Mouse (Mus musculus) spleen, postnatal 14 days (tissue): ENCODE data around the gene Rc3h1.
"Not testable (repeated sequence)": the region's sequence is repeated elsewhere in the genome, so short reads cannot be mapped to it uniquely, and the experiment has no call there.

ENCODE experiments used
- DNase-seq, 2 experiments: peaks; one replicate each; pipeline ENCODE4 v3.0.0; 2021 to 2022; ENCODE audit warnings: low spot score in 2 of 2

The Rc3h1 gene

GRCm38 (mm10) chr1:160906057-160906557 lies at the start of gene Rc3h1:
Gene Rc3h1, plus strand, starts transcription at chr1:160906418.
- peak; percentile 100 for DNase-seq

- DNase-seq: no peak
Measured at GRCm38 (mm10) chr1:160858132-160858531, 48.1 kb upstream of the Rc3h1 start.

GRCm38 (mm10) chr1:160859874-160860273 lies 46.3 kb upstream of the Rc3h1 start:
- not testable (repeated sequence) for DNase-seq

GRCm38 (mm10) chr1:160861142-160861541 lies 45.1 kb upstream of the Rc3h1 start:
- DNase-seq: no peak

- no peak for DNase-seq
Measured at GRCm38 (mm10) chr1:160861632-160862031, 44.6 kb upstream of the Rc3h1 start.

- no peak for DNase-seq
Measured at GRCm38 (mm10) chr1:160863027-160863426, 43.2 kb upstream of the Rc3h1 start.

GRCm38 (mm10) chr1:160874757-160875156 lies 31.5 kb upstream of the Rc3h1 start:
- no peak for DNase-seq

- no peak for DNase-seq
Measured at GRCm38 (mm10) chr1:160876968-160877367, 29.2 kb upstream of the Rc3h1 start.

GRCm38 (mm10) chr1:160878485-160878884 lies 27.7 kb upstream of the Rc3h1 start:
- no peak for DNase-seq

GRCm38 (mm10) chr1:160881378-160881777 lies 24.8 kb upstream of the Rc3h1 start:
- not testable (repeated sequence) for DNase-seq

- no peak for DNase-seq
Measured at GRCm38 (mm10) chr1:160881968-160882367, 24.2 kb upstream of the Rc3h1 start.

- no peak for DNase-seq
Measured at GRCm38 (mm10) chr1:160884273-160884672, 21.9 kb upstream of the Rc3h1 start.

- no peak for DNase-seq
Measured at GRCm38 (mm10) chr1:160884993-160885392, 21.2 kb upstream of the Rc3h1 start.

GRCm38 (mm10) chr1:160899701-160900100 lies 6.5 kb upstream of the Rc3h1 start:
- no peak for DNase-seq

GRCm38 (mm10) chr1:160904047-160904446 lies 2.2 kb upstream of the Rc3h1 start:
- DNase-seq: no peak

GRCm38 (mm10) chr1:160906558-160907481 lies 602 bp downstream of the Rc3h1 start:
- peak; percentile 43 to 45 for DNase-seq

GRCm38 (mm10) chr1:160910176-160910575 lies 4.0 kb downstream of the Rc3h1 start:
- no peak for DNase-seq

- DNase-seq: no peak
Measured at GRCm38 (mm10) chr1:160910812-160911211, 4.6 kb downstream of the Rc3h1 start.

GRCm38 (mm10) chr1:160919383-160919782 lies 13.2 kb downstream of the Rc3h1 start:
- no peak for DNase-seq

- no peak for DNase-seq
Measured at GRCm38 (mm10) chr1:160921938-160922337, 15.7 kb downstream of the Rc3h1 start.

- DNase-seq: no peak
Measured at GRCm38 (mm10) chr1:160931320-160931719, 25.1 kb downstream of the Rc3h1 start.

GRCm38 (mm10) chr1:160933896-160934482 lies 27.8 kb downstream of the Rc3h1 start:
- no peak for DNase-seq

GRCm38 (mm10) chr1:160935551-160935950 lies 29.3 kb downstream of the Rc3h1 start:
- no peak for DNase-seq
